Mouse (Mus musculus) MEL-GATA-1-ER (cell line): ENCODE results near the gene Slc11a1.

ENCODE experiments used
- DNase-seq: peaks from one replicate; pipeline ENCODE4 v3.0.0-alpha.2; 2012; ENCODE audit warnings: low read depth; ENCODE audit errors: extremely low read depth

The Slc11a1 gene

DNA sequence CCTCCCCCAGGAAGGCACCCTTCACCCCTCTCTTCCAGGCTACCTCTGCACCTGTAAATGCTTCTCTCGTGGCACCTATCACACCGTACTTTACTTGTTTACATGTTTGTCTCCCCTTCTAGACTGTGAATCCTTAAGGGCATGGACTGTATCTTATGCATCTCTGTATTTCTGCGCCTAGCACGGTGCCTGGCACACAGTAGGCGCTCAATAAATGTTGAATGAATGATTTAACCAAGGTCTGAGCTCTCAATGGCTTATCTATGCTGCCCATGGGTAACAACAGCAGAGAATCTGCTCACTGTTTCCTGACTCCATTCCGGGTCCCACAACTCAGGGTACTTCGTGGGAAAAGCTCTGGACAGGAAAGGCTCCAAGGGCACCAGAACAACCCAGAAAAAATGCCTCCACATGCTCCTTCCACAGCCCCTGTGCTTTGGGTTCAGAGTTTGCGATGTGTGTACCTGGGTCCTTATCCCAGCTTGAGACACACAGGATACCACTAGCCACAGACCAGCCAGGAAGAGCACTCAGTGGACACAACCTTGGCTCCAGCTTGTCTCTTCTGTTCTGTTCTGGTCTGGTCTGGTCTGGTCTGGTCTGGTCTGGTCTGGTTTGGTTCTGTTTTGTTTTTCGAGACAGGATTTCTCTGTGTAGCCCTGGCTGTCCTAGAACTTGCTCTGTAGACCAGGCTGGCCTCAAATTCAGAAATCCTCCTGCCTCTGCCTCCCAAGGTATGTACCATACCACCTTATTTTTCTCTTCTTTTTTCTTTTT, 21.4 kb upstream of the Slc11a1 start:
- DNase-seq = no peak

GRCm38 (mm10) chr1:74357531-74357930, 17.5 kb upstream of the Slc11a1 start:
- no peak for DNase-seq

GRCm38 (mm10) chr1:74359952-74360517, 15.0 kb upstream of the Slc11a1 start:
- DNase-seq = no peak

- DNase-seq = peak; percentile 47
Measured at GRCm38 (mm10) chr1:74361812-74362211, 13.2 kb upstream of the Slc11a1 start, which contains the start of gene Catip. Gene Catip, plus strand, starts transcription at chr1:74362108.

DNA sequence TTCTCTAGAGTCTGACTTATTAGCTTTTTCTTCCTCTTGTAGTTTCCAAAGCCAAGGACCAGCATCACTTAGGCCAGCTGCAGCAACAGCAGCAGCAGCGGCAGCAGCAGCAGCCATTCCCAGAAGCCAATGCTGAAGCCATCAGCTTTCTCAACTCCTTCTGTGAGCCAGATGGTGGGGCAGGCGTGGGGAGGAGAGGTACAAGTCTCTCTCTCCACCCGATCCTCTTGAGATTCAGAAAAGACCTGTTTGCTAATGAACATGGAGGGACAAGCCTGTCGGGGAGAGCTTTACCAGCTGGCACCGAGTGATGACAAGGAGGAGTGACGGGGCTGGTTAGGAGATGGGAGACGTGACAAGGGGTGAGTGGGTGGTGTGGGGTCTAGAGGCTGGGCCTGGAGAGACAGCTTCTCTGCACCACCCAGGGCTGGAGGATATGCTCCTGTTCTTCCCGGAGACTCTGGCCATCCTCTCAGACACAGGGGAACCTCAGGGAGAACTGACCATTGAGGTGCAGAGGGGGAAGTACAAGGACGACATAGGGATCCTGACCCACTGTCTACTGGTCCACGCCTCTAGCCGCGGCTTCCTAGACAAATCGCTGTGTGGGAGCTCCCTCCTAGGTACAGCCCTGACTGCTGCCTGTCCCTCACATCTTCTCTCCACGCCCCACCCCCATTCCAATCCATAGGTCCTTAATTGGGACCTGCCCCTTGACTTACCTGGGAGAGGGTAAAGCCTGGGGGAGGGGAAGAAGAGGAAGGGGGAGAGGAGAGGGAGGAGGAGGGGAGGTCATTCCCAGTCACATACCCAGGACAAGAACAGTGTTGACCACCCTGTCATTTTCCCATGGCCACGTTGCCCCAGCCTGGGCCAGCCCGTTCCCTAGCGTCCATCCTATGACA, 12.4 kb upstream of the Slc11a1 start:
- DNase-seq = no peak

DNA sequence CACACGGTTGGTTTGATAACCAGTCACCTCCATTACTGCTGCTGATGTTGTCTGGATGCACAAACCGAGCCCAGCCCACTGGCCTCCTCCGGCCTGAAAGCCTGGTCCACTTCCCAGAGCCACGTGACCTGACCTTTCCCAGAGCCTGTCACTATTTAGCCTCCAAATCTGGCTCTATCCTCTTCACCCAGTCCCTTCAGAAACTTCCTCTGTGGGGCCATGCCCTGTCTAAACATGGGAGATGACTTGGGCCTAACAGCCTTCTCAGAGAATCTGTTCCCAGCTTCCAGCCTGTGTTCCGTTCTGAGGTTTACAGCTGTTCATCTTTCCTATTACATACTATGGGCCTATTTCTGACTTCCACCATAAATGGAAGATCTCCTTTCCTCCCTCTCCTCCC, 11.6 kb upstream of the Slc11a1 start:
- no peak for DNase-seq

DNA sequence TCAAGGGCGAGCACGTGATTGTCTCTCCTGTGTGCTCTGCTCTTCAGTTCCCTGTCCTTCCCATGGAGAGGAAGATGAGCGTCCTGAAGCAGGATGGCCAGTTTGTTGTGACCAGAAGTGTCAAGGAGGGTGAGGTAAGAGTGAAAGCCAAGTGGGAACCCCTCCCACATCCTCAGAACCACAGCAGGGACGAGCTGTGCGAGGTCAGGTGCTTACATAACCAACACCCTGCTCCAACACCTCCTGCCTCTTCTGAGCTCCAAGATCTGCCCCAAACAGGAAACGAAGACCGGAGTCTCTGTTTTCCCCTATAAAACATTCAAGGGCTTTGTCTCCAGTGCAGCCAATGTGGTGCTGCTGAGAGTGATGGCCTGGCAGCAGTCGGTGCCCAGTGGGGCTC, 10.7 kb upstream of the Slc11a1 start:
- no peak for DNase-seq

DNA sequence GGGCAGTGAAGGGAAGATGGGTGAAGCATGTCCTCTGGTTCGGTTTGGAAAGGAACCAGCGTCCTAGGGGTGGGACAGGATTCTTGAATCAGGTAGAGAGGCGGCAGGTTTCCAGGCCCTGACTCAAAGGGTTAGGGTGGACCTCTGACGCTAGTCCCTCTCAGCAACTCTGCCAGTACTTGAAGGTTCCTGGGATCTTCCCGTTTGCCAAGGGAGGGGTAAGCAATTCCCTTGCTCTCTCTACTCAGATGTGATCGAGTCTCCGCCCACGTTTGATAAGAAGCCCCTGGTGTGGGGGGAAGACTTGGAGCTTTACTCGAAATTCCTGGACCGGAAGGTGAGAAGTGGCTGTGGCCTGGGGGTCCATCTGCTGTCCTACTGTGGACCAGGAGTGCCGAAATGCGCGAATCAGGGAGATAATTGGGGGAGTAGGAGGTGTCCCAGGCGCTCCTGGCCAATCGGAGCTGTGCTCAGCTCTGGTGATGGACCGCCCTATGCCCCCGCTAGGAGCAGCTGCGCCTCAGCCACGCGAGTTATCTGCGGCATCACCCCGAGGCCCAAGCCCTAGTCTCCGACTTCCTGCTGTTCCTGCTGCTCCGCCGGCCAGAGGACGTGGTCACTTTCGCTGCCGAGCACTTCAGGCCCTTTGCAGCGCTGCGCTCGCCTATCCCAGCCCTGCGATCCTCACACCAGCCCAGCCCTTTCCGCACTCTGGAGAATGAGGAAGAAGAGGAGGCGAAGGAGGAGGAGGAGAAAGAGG, 6.9 kb upstream of the Slc11a1 start:
- peak; percentile 73 for DNase-seq

DNA sequence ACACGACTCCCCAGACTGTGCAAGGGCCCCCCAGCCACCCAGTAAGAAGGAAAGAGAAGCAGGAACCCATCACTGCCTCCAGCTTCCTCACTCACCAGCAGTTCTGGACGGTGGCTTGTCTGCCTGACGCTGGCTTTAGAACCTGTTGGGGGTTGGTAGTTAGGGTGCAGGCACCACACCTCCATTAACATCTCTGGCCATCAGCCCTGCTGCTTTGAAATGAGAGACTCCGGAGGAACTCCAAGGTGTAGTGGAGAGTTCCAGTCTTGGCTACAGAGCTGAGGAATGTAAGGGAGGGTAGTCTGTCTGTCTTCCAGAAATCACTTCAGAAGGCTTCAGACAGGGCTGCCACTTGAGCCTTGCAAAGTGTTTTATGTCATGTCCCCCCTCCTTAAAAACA, 5.0 kb upstream of the Slc11a1 start:
- DNase-seq = no peak

- no peak for DNase-seq
Measured at GRCm38 (mm10) chr1:74373372-74373771, 1.6 kb upstream of the Slc11a1 start.

GRCm38 (mm10) chr1:74375561-74375960, 566 bp downstream of the Slc11a1 start:
- no peak for DNase-seq

- DNase-seq = no peak
Measured at GRCm38 (mm10) chr1:74376396-74376795, 1.4 kb downstream of the Slc11a1 start.

DNA sequence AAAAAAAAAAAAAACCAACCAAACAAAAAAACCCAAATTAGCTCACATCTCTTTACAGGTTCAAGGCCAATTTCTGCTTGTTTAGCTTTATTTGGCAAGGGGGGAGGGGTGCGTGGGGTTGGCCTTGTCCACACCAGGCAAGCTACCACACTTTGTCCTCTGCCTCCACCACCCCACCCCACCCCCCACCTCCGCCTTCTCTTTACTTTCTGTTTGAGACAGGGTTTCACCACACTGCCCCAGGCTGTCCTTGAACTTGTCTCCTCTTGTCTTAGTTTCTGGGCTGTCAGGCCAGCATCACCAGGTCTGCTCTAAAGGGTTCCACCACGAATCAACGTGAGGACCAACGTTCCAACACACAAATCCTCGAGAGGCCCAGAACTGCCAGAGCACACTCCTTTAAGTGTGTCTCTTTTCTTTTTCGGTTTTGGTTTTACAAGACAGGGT, 4.1 kb downstream of the Slc11a1 start:
- no peak for DNase-seq

GRCm38 (mm10) chr1:74380484-74380883, 5.5 kb downstream of the Slc11a1 start:
- no peak for DNase-seq

- no peak for DNase-seq
Measured at GRCm38 (mm10) chr1:74381588-74382021, 6.6 kb downstream of the Slc11a1 start.

GRCm38 (mm10) chr1:74383385-74383784, 8.4 kb downstream of the Slc11a1 start:
- DNase-seq = no peak

GRCm38 (mm10) chr1:74384525-74384924, 9.5 kb downstream of the Slc11a1 start:
- DNase-seq = no peak

GRCm38 (mm10) chr1:74385064-74385463, 10.1 kb downstream of the Slc11a1 start:
- no peak for DNase-seq

GRCm38 (mm10) chr1:74385531-74385930, 10.5 kb downstream of the Slc11a1 start:
- DNase-seq = no peak

- no peak for DNase-seq
Measured at GRCm38 (mm10) chr1:74386363-74386713, 11.3 kb downstream of the Slc11a1 start.

DNA sequence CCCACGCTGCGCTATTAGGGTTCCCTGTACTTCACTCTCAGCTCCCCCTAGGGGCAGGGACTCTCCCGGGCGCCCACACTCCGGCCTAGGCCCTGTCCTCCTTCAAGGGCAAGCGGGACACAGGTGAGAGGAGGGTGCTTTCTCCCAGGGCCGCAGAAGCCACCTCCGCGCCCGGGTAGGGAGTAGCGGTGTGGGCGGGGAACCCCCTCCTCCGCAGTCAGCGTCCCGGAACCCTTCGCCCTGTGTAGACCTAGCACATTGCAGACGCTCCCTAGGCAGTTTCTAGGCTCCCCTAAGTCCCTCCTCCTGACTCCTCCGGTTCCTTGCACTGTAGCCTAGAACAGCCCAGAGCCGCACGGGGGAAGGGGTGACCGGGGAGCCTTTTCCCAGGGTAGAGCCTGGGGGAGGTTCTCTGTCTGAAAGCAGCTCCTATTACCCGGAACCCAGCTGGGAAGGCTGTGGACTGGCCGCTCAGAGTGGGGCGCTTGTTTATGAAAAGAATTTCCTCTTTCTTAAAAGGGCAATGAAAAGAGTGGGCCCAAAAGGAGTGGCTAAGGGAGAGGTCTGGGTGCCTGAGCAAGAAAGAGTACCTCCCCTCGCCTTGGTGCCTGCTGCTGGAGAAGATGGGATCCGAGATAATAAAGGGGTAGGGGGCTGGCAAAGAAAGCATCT, 11.9 kb downstream of the Slc11a1 start:
- peak; percentile 94 for DNase-seq
